ENCODE assay signal across 27 mouse cellular contexts in genomic region chr9:96308816-96309215, GRCm38 (mm10). TPM values are rescaled to one million over a fixed set of nuclear protein-coding genes. Genes with fewer than 3 reads are reported as not detected.
DNase-seq lines count a peak whose midpoint lies in the region; ATAC-seq and TF ChIP-seq lines count a peak whose summit lies in the region.
"Had no signal": no experiment of that assay in that cellular context is flagged by ENCODE, and none has a peak within 500 bp of the region (broad histone marks: within the 10 kb centered on the region; RNA-seq: fewer than 3 reads in every experiment).

No protein-coding gene starts in this region.

- H3K36me3 ChIP-seq in hindbrain, postnatal 0 days (ENCODE audit: insufficient read depth, low read length): no peaks in the 10 kb centered on the region
- H3K36me3 ChIP-seq: intestine, embryonic 15.5 days had no signal

- no peak overlapping the region for H3K27ac ChIP-seq in hindbrain, postnatal 0 days
- H3K27ac ChIP-seq: embryonic facial prominence, embryonic 10.5 days; embryonic facial prominence, embryonic 13.5 days; forebrain, embryonic 10.5 days; forebrain, embryonic 13.5 days; heart, adult 2 months; heart, embryonic 10.5 days; heart, embryonic 13.5 days; hindbrain, embryonic 12.5 days; hindbrain, embryonic 15.5 days; intestine, embryonic 15.5 days had no signal

- no peak overlapping the region for H3K9ac ChIP-seq in hindbrain, postnatal 0 days (replicated peaks; ENCODE audit: low read length)
- H3K9ac ChIP-seq: embryonic facial prominence, embryonic 13.5 days; forebrain, embryonic 13.5 days; heart, embryonic 13.5 days; hindbrain, embryonic 12.5 days; hindbrain, embryonic 15.5 days; intestine, embryonic 15.5 days had no signal

- no peak overlapping the region for H3K4me2 ChIP-seq in hindbrain, postnatal 0 days (ENCODE audit: low read depth, low read length)
- H3K4me2 ChIP-seq: embryonic facial prominence, embryonic 13.5 days; forebrain, embryonic 13.5 days; heart, embryonic 13.5 days; hindbrain, embryonic 12.5 days; hindbrain, embryonic 15.5 days; intestine, embryonic 15.5 days had no signal

- no peak for TF ChIP-seq POLR2A in brain, embryonic 14.5 days (IDR thresholded peaks at IDR 0.05; ENCODE audit: borderline replicate concordance, extremely low read depth, insufficient read depth, insufficient read length, poor library complexity, severe bottlenecking)

- no peaks in the 10 kb centered on the region for H3K27me3 ChIP-seq in hindbrain, postnatal 0 days (ENCODE audit: insufficient read depth, low read length)
- H3K27me3 ChIP-seq: embryonic facial prominence, embryonic 13.5 days; forebrain, embryonic 13.5 days; heart, embryonic 13.5 days; hindbrain, embryonic 12.5 days; hindbrain, embryonic 15.5 days; intestine, embryonic 15.5 days had no signal

- WGBS in hindbrain, postnatal 0 days: 51% methylated on average over 3 of the region's 3 CpGs

- ATAC-seq in hindbrain, postnatal 0 days: no peak
- ATAC-seq: CD4-positive, CD25-positive, alpha-beta regulatory T cell, adult 4 months; forebrain, embryonic 13.5 days; intestine, embryonic 15.5 days had no signal

- peak; percentile 55 for DNase-seq in heart, adult 11 months
- DNase-seq in heart, postnatal 4 days: no peak
- peak; percentile 37 for DNase-seq in 3T3-L1 (ENCODE audit: low read depth, low spot score)
- DNase-seq in Muller cell, postnatal 12 days (ENCODE audit: inconsistent ontology term): peak; percentile 37
- DNase-seq in brain, embryonic 14.5 days (ENCODE audit: low read depth): peak; percentile 26
- no peak for DNase-seq in hindbrain, postnatal 0 days (ENCODE audit: low spot score)
- no peak for DNase-seq in adrenal gland, postnatal 14 days
- DNase-seq: adrenal gland, postnatal 10 days; cerebellum, adult 11-12 months; cerebellum, adult 8-10 months; cerebellum, postnatal 36 days; embryo, embryonic 11 days; gastrocnemius, postnatal 25 days; heart, adult 2 months; heart, postnatal 14 days; kidney, adult 11 months had no signal

- no peaks in the 10 kb centered on the region for H3K4me1 ChIP-seq in hindbrain, postnatal 0 days (ENCODE audit: insufficient read depth, low read length)
- H3K4me1 ChIP-seq: embryonic facial prominence, embryonic 10.5 days; embryonic facial prominence, embryonic 13.5 days; forebrain, embryonic 13.5 days; heart, embryonic 10.5 days; heart, embryonic 13.5 days; hindbrain, embryonic 12.5 days; hindbrain, embryonic 15.5 days; intestine, embryonic 15.5 days had no signal

- no peaks in the 10 kb centered on the region for H3K9me3 ChIP-seq in hindbrain, postnatal 0 days (ENCODE audit: low read length)
- H3K9me3 ChIP-seq: embryonic facial prominence, embryonic 13.5 days; forebrain, embryonic 13.5 days; heart, embryonic 10.5 days; heart, embryonic 13.5 days; hindbrain, embryonic 12.5 days; hindbrain, embryonic 15.5 days; intestine, embryonic 15.5 days had no signal

- no peak for TF ChIP-seq CTCF in brain, embryonic 14.5 days (IDR thresholded peaks at IDR 0.05; ENCODE audit: borderline replicate concordance, extremely low read depth, insufficient read depth, insufficient read length)
- no peak for TF ChIP-seq CTCF in hindbrain, postnatal 0 days (IDR thresholded peaks at IDR 0.05; ENCODE audit: low read depth)

- H3K4me3 ChIP-seq in hindbrain, postnatal 0 days (ENCODE audit: low read length): no peak overlapping the region
- H3K4me3 ChIP-seq: embryonic facial prominence, embryonic 10.5 days; embryonic facial prominence, embryonic 13.5 days; erythroblast, embryonic 14.5 days; forebrain, embryonic 10.5 days; forebrain, embryonic 13.5 days; heart, adult 2 months; heart, embryonic 10.5 days; heart, embryonic 13.5 days; hindbrain, embryonic 12.5 days; hindbrain, embryonic 15.5 days; intestine, embryonic 15.5 days had no signal

RNA-seq across cellular contexts. Expression of gene Atp1b3, which starts 55.4 kb away (rescaled TPM):
- total RNA-seq in heart, postnatal 4 days (2021): 10 to 100 TPM; 77.6 to 81.1 TPM
- 68.3 and 96.6 TPM in 2 replicates for polyA plus RNA-seq in brain, embryonic 14.5 days (2012; rRNA removed)
- total RNA-seq in hindbrain, postnatal 0 days (2014; rRNA removed): 74.0 and 78.5 TPM in 2 replicates
- polyA plus RNA-seq in hindbrain, postnatal 0 days (2015; fragmentation: Nextera tagmentation; extraction: Ambion mirVana): 220 and 221 TPM in 2 replicates
- 167 and 168 TPM in 2 replicates for total RNA-seq in adrenal gland, postnatal 14 days (2021)

Comparison
In these comparisons a context has a peak if more than half of its experiments do, and no peak if none do; other contexts are left out.
1. DNase-seq: peak in heart, adult 11 months (single experiment), 3T3-L1 (single experiment), Muller cell, postnatal 12 days (single experiment) and brain, embryonic 14.5 days (single experiment); none in heart, postnatal 4 days (single experiment), hindbrain, postnatal 0 days (single experiment) and adrenal gland, postnatal 14 days (single experiment).